Mouse (Mus musculus) limb, embryonic 11.5 days (tissue): ENCODE data around the gene Il25. TPM values are rescaled to one million over a fixed set of nuclear protein-coding genes. Genes with fewer than 3 reads are reported as not detected.

Experiments
- ATAC-seq: fragments of 200-750 bp; cut with Nextera tagmentation; 2 replicates; pipeline ENCODE4 v1.8.0; 2017; ENCODE audit warnings: low read depth; ENCODE audit not compliant: insufficient number of reproducible peaks, low FRiP score, low TSS enrichment
- DNase-seq: peaks from one replicate; pipeline ENCODE4 v3.0.0-alpha.2; 2015; ENCODE audit warnings: low spot score
- H3K27ac ChIP-seq: fragments of 300-500 bp; sonication (generic); replicated peaks from 2 replicates; pipeline ENCODE4 v1.5.1; 2014; ENCODE audit warnings: low read depth, mild to moderate bottlenecking, low read length
- H3K27me3 ChIP-seq: fragments of 300-500 bp; sonication (generic); 2 replicates; pipeline ENCODE4 v1.6.1; 2014; ENCODE audit warnings: mild to moderate bottlenecking, low read length, mixed read lengths; ENCODE audit not compliant: control insufficient read depth, insufficient read depth
- H3K36me3 ChIP-seq: fragments of 300-500 bp; sonication (generic); 2 replicates; pipeline ENCODE4 v1.6.1; 2014; ENCODE audit warnings: mild to moderate bottlenecking, low read length, moderate library complexity, mixed read lengths; ENCODE audit not compliant: control insufficient read depth, insufficient read depth
- H3K4me1 ChIP-seq: fragments of 300-500 bp; sonication (generic); 2 replicates; pipeline ENCODE4 v1.6.1; 2014; ENCODE audit warnings: low read length, mixed read lengths; ENCODE audit not compliant: control insufficient read depth, insufficient read depth
- H3K4me2 ChIP-seq: fragments of 300-500 bp; sonication (generic); 2 replicates; pipeline ENCODE4 v1.6.1; 2014; ENCODE audit warnings: low read depth, mild to moderate bottlenecking, moderate library complexity; ENCODE audit not compliant: severe bottlenecking
- H3K4me3 ChIP-seq: fragments of 300-500 bp; sonication (generic); 2 replicates; pipeline ENCODE4 v1.5.1; 2014; ENCODE audit warnings: low read depth, low read length
- H3K9ac ChIP-seq: fragments of 300-500 bp; sonication (generic); 2 replicates; pipeline ENCODE4 v1.6.1; 2014; ENCODE audit warnings: mild to moderate bottlenecking, low read length
- H3K9me3 ChIP-seq: fragments of 300-500 bp; sonication (generic); 2 replicates; pipeline ENCODE4 v1.6.1; 2016; ENCODE audit warnings: low read length; ENCODE audit not compliant: control insufficient read depth
- WGBS: fragments of 180-500 bp; shearing (Covaris S2); extraction: QIAGEN DNeasy Blood & Tissue Kit; methylation state at CpG from one replicate; pipeline ENCODE4 v1.1.7; 2014; 5-methylcytosine and 5-hydroxymethylcytosine counted together
- polyA plus RNA-seq: library from polyadenylated mRNA; unstranded; fragments of >200 nt; fragmentation: Nextera tagmentation; extraction: Ambion mirVana; gene quantifications from 2 replicates; pipeline ENCODE4 v1.2.1, GENCODE M21; 2014

The Il25 gene
- polyA plus RNA-seq, 1 experiment from 2014 or later: not detected

GRCm38 (mm10) chr14:54897445-54897844, 35.0 kb upstream of the Il25 start:
- WGBS: 83% methylated on average over 2 of the region's 2 CpGs
- no peaks in the 10 kb centered on the region for H3K27me3 ChIP-seq
- H3K4me1 ChIP-seq: peaks cover 3% of the 10 kb centered on the region
- no peak overlapping the region for H3K4me2 ChIP-seq
- H3K36me3 ChIP-seq: peaks cover 18% of the 10 kb centered on the region
- H3K27ac ChIP-seq: no peak overlapping the region
- H3K9ac ChIP-seq: no peak overlapping the region
- DNase-seq (no peak), ATAC-seq (no peak)
- no peak overlapping the region for H3K4me3 ChIP-seq
- H3K9me3 ChIP-seq: no peaks in the 10 kb centered on the region

- H3K4me1 ChIP-seq: no peaks in the 10 kb centered on the region; the same call in 1 of the 2 replicates
- no peak overlapping the region for H3K27ac ChIP-seq
- no peaks in the 10 kb centered on the region for H3K9me3 ChIP-seq
- H3K9ac ChIP-seq: no peak overlapping the region
- no peaks in the 10 kb centered on the region for H3K27me3 ChIP-seq
- peaks cover 18% of the 10 kb centered on the region for H3K36me3 ChIP-seq
- H3K4me2 ChIP-seq: no peak overlapping the region
- DNase-seq (peak; percentile 80), ATAC-seq (peak; percentile 36; the same call in 1 of the 2 replicates)
- 2% methylated on average over 3 of the region's 3 CpGs for WGBS
- H3K4me3 ChIP-seq: no peak overlapping the region
Observed at GRCm38 (mm10) chr14:54900383-54900782, 32.1 kb upstream of the Il25 start.

GRCm38 (mm10) chr14:54903641-54904040, 28.9 kb upstream of the Il25 start:
- peaks cover 8% of the 10 kb centered on the region; the same call in 1 of the 2 replicates for H3K36me3 ChIP-seq
- ATAC-seq: no peak
- WGBS: 92% methylated on average over 4 of the region's 4 CpGs

GRCm38 (mm10) chr14:54908682-54909081, 23.8 kb upstream of the Il25 start:
- Histone ChIP-seq H3K9me3 (no peaks in the 10 kb centered on the region), H3K9ac (no peak overlapping the region), H3K4me1 (peaks cover 3% of the 10 kb centered on the region; the same call in 1 of the 2 replicates), H3K36me3 (peaks cover 8% of the 10 kb centered on the region), H3K4me2 (no peak overlapping the region), H3K27me3 (no peaks in the 10 kb centered on the region), H3K4me3 (no peak overlapping the region), H3K27ac (no peak overlapping the region)
- ATAC-seq: no peak
- WGBS: 81% methylated on average over 7 of the region's 7 CpGs
- DNase-seq: no peak

More at GRCm38 (mm10) chr14:54903641-54904040, 28.9 kb upstream of the Il25 start:
- Histone ChIP-seq H3K4me2 (no peak overlapping the region), H3K4me1 (no peaks in the 10 kb centered on the region), H3K4me3 (no peak overlapping the region), H3K27ac (no peak overlapping the region), H3K9ac (no peak overlapping the region), H3K27me3 (no peaks in the 10 kb centered on the region), H3K9me3 (no peaks in the 10 kb centered on the region)
- DNase-seq: no peak

- Histone ChIP-seq H3K4me1 (peaks cover 3% of the 10 kb centered on the region; the same call in 1 of the 2 replicates), H3K9me3 (no peaks in the 10 kb centered on the region), H3K4me2 (peak overlapping the region; percentile 84), H3K36me3 (peaks cover 11% of the 10 kb centered on the region), H3K27me3 (no peaks in the 10 kb centered on the region), H3K9ac (peak overlapping the region; percentile 92), H3K27ac (peak overlapping the region; percentile 72), H3K4me3 (peak overlapping the region; percentile 96)
- DNase-seq: peak; percentile 44
- peak; percentile 52 for ATAC-seq
- 3% methylated on average over 50 of the region's 69 CpGs for WGBS
Observed at GRCm38 (mm10) chr14:54912109-54912850, 20.2 kb upstream of the Il25 start.

GRCm38 (mm10) chr14:54912886-54913285, 19.6 kb upstream of the Il25 start, which contains the start of gene Slc22a17:
TSS of gene Slc22a17 (minus strand) at chr14:54913132.
- Histone ChIP-seq H3K4me1 (peaks cover 3% of the 10 kb centered on the region; the same call in 1 of the 2 replicates), H3K27ac (peak within 1 kb of the TSS; percentile 72), H3K4me2 (peak within 1 kb of the TSS; percentile 84), H3K9ac (peak within 1 kb of the TSS; percentile 92), H3K4me3 (peak within 1 kb of the TSS; percentile 96), H3K9me3 (no peaks in the 10 kb centered on the region), H3K36me3 (peaks cover 13% of the 10 kb centered on the region), H3K27me3 (no peaks in the 10 kb centered on the region)
- WGBS: under 1% methylated on average over 28 of the region's 28 CpGs
- ATAC-seq (peak; percentile 91), DNase-seq (peak; percentile 86)

GRCm38 (mm10) chr14:54913343-54913742, 19.2 kb upstream of the Il25 start:
- Histone ChIP-seq H3K4me1 (peaks cover 3% of the 10 kb centered on the region; the same call in 1 of the 2 replicates), H3K36me3 (peaks cover 11% of the 10 kb centered on the region), H3K9me3 (no peaks in the 10 kb centered on the region), H3K4me3 (peak overlapping the region; percentile 96), H3K9ac (peak overlapping the region; percentile 92), H3K27ac (no peak overlapping the region; the same call in 1 of the 2 replicates), H3K4me2 (peak overlapping the region; percentile 84), H3K27me3 (no peaks in the 10 kb centered on the region)
- WGBS: 16% methylated on average over 10 of the region's 10 CpGs
- DNase-seq: no peak
- ATAC-seq: no peak

- H3K36me3 ChIP-seq: peaks cover 23% of the 10 kb centered on the region
- no peak overlapping the region for H3K9ac ChIP-seq
- no peak for DNase-seq
Observed at GRCm38 (mm10) chr14:54920076-54920685, 12.3 kb upstream of the Il25 start.

More at GRCm38 (mm10) chr14:54920076-54920685, 12.3 kb upstream of the Il25 start:
- H3K4me1 ChIP-seq: peaks cover 4% of the 10 kb centered on the region; the same call in 1 of the 2 replicates
- H3K4me2 ChIP-seq: no peak overlapping the region
- no peak for ATAC-seq
- H3K27ac ChIP-seq: no peak overlapping the region
- H3K9me3 ChIP-seq: peaks cover 10% of the 10 kb centered on the region; the same call in 1 of the 2 replicates
- 91% methylated on average over 16 of the region's 16 CpGs for WGBS
- H3K27me3 ChIP-seq: no peaks in the 10 kb centered on the region
- no peak overlapping the region for H3K4me3 ChIP-seq
